Mouse (Mus musculus) left cerebral cortex, postnatal 14 days (tissue): Measurements from ENCODE around the gene Zfp597. TPM values are rescaled to one million over a fixed set of nuclear protein-coding genes. Genes with fewer than 3 reads are reported as not detected.
A peak's percentile ranks its signal among the peaks of the same experiment; 100 is the strongest.

Experiments used
- DNase-seq, 2 experiments: peaks; one replicate each; pipeline ENCODE4 v3.0.0; 2021 to 2022; ENCODE audit warnings: low spot score in 2 of 2, mixed read lengths in 1 of 2
- intact Hi-C: fragments of 180-260 bp; cut with DNase I; formaldehyde crosslinking; loops from one replicate; pipeline ENCODE4 v1.15.1; 2025
- long read RNA-seq, 2 experiments: library from polyadenylated mRNA; stranded (forward); transcript quantifications; one replicate each; pipeline ENCODE4 v2.0.0; 2021
- total RNA-seq, 2 experiments: library from RNA; stranded (reverse); gene quantifications; 2 replicates each; pipeline ENCODE4 v1.2.3; 2021

Gene Zfp597
- total RNA-seq, result 10 to 100 TPM; 25.6 to 31.9 TPM
- long read RNA-seq, experiment 1, partial matches to known transcripts, result 4 of 6 reads
- long read RNA-seq, experiment 1, other reads (novel, unspliced or antisense), result 0 of 6 reads
- long read RNA-seq, experiment 2, full-length matches to known transcripts, result 8 of 11 reads
- long read RNA-seq, experiment 2, partial matches to known transcripts, result 0 of 11 reads
- long read RNA-seq, experiment 2, other reads (novel, unspliced or antisense), result 3 of 11 reads

DNA sequence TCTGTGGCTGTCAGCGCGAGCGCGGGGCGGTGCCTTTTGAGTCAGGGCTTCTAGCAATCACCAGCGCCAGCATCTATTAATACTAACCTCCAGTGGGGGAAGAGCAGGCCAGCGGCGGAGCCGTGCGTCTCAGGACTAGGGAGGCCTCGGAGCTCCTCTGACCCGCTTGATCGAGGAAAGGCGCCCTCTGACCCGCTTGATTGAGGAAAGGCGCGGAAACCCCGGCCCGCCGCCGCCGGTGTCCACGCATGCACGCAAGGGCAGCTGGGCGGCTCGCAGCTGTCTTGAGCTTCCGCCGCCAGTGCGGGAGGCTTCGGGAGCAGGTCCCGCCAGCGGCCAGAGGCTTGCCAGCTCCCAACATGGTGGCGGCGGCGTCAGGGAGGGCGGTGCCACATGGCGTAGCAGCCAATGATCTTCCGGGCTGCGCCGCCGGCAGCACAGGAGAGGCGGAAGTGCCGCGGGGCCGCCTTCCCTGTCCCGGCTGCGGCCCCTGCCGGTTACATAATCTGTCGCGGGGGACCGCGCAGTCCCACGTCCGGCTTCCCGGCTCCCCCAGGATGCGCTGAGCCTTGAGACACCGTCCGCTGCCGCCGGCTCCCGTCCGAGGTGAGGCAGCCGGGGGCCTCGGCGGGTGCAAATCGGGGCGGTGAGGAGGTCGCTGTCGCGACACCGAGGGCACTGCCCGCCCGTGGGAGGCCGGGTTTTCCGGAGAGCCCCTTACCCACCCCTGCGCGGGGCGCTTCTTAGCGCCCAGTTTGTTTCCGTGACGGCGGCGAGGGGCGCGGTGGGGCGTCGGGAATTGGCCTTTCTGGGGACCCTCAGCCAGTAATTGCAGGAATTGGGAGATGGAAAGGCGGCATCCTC is at the start of gene Zfp597, which contains the start of gene Gm20695:
Gene Zfp597 (minus strand): TSS at position 361 of the 864 bp plus-strand sequence.
Gene Gm20695 (plus strand): TSS at position 448 of the 864 bp plus-strand sequence.
- DNase-seq, result peak; percentile 92 to 96

DNA sequence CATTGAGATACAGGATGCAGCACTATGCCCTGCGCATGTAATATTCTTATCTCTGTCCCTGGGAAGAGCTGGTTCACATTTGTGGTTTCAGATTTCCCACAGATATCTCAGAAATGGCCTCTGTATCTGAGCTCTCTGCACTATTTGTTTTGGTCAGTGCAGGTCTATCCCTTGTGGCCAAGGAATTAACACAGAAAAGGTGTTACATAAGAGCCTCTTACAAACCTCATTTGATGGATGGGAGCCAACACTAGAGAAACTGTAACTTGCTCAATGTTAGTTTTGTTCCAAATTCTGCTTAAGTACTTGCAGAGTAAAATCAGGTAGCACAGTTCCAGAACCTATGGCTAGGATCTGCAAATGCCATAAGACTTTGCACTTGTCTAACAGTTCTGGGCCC is 49.7 kb upstream of the Zfp597 start:
- no peak for DNase-seq
- intact Hi-C loops, result no loop called here

More for the DNA sequence above, at the start of gene Zfp597, which contains the start of gene Gm20695:
- intact Hi-C loops, result loop anchor here (1.0 kb wide), 1 partner anchor 24 kb away; the partner anchor contains the start of genes 1700037C18Rik and Cluap1

DNA sequence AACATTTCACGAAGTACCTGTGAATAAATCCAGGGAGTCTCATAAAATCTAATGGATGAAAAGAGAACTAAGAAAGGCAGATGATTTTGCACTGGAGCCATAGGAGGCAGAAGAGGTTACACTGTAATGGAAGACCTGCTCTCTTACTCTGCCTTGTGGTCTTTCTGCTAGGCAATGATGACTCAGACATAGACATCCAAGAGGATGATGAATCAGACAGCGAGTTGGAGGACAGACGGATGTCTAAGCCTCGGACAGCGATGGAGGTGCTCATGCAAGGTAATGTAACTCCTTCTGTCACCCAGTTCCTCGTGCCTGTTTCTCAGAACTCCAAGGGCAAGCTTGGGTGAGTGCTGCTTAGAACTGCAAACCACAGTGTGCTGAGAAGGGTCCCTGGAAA is 49.2 kb upstream of the Zfp597 start:
- intact Hi-C loops, result no loop called here

DNA sequence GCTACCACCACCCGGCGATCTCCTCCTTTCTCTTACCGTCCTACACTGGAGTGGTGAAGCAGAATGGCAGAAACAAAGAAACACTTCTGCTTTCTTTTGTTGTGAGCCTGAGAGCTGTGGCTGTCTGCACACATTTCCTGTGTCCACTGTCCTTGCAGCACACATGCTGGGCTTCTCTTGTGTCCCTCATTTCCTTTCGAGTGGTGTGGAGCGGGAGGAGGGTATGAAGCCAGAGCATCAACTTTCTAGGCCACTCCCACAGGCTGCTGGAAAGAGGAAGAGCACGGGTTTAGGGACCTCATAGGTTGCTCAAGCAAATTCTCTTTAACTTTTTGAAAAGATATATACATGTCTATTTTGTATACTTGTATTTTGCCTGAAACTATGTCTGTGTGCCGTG is 44.8 kb upstream of the Zfp597 start:
- intact Hi-C loops, result no loop called here
- DNase-seq, result peak in 1 of 2 experiments; percentile 25

More for the DNA sequence above, 49.2 kb upstream of the Zfp597 start:
- DNase-seq, result no peak

DNA sequence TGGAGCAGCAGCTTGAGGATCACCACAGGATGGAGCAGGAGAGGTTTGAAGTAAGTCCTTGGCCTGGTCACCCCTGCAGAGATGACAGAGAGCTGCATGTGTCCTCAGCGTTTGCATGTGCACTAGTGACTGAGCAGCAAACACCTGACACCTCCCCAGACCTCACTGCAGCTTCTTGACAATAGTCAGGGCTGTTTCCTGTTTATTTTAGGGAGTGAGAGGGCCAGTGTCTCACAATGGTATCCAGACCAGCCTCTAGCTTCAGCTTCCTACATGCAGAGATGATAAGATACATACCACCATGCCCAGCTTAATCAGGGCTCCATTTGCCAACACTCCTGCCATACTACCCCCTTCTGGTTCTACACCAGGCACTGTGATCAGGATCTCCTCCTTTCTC is 44.2 kb upstream of the Zfp597 start:
- DNase-seq, result no peak
- intact Hi-C loops, result no loop called here

DNA sequence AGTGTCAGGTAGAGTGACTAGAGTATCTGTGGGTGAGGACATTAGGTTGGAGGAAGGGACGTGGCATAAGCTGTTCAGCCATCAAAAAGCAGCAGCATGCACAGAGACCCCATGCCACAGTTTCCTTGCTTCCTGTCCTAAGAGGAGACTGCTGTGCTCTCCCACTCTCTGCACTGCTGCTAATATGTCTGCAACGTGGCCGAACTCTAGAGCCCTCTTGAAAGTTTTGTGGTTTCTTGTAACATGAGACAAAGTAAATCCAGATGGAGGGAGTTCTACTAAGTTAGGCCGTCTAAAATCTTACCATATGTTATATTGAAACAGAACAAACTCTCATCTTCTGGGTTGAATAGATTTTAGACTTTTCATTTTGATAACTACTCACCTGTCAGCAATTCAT is 39.6 kb upstream of the Zfp597 start:
- no peak for DNase-seq
- intact Hi-C loops, result loop anchor here (5.0 kb wide), 1 partner anchor 58 kb away; no protein-coding TSS in a partner anchor

DNA sequence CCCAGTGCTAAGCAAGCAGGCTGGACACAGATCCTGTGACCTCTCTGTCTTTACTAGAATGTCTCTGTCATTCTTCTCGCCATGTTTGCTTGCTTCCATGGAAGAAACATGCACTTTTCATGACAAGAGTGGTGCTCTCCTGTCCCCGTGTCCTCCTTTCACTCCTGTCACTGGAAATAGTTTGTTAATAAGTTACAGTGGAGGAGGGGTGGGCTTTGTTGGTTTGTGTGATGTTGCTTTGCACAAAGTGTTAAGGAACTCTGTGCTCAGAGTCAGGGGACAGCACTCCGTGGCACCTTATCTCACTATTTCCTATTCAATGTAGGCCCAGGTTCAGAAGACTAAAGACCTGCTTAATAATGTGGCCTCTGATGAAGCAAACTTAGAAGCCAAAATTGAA is 39.2 kb upstream of the Zfp597 start:
- intact Hi-C loops, result loop anchor here (5.0 kb wide), 1 partner anchor 59 kb away; no protein-coding TSS in a partner anchor
- DNase-seq, result no peak

DNA sequence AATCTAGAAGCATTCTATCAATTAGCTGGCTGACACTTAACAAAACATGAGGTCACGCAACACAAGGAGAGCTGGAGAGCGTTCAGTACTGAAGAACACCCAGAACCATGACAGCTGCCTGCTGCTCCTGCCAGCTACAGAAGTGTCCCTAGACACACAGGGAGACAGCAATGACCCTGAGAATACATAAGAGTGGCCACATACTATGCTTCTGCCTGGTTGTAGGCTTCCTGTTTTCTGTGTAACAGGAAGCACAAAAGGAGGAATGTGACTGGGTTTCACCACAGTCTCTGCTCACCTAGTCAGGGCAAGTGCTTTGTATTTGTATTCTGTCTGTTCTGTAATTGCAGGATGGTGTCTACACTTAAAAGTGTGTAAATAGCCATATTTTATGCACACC is 36.4 kb upstream of the Zfp597 start:
- no peak for DNase-seq
- intact Hi-C loops, result loop anchor here (5.0 kb wide), 1 partner anchor 62 kb away; no protein-coding TSS in a partner anchor

DNA sequence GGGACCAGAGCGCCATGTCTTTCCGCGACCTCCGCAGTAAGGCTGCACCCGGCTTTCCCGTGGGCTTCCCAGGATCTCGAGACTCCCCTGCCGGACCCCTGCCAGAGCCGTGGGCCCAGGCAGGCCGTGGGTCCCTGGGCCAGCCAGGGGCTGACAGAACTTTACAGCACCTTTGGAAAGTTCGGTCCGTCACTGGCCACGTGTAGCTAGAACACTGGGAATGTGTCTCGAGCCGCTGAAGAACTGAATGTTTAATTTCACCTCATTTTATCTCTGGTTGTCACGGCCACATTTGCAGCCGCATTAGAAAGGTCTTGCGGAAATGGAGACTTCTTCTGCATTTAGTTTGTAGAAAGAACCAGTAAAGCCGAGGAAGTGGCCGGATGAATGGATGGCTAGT is 24.8 kb upstream of the Zfp597 start:
- intact Hi-C loops, result loop anchor here (10.0 kb wide), 1 partner anchor 164 kb away; the partner anchor contains the start of gene Zfp263
- no peak for DNase-seq

DNA sequence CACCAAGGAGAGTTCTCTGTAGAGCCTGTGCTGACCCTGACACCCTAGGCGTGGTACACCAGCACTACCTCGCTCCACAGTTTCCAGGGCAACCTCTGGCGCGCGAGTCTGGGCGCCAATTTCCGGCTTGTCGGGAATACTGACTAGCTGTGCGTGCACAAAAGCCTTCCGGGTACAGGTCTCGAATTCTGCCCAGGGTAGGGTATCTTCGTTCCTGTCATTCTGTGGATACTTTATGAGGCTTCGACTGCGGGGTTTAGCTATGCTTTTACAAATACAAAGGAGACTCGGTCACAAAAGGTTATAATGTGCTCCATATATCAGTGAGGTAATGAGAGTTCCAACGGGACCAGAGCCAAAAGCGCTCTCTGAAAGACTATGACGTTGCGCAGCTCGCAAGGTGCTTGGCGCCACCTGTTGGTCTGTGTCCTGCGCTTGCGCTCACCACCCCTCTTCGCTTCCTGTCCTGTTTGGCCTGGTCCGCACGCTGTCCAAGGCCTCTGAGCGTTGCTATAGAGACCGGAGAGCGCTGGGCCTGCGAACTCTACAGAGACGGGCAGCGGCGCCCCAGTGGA is 24.3 kb upstream of the Zfp597 start, which contains the start of the genes 1700037C18Rik and Cluap1:
Gene 1700037C18Rik (minus strand): TSS at position 153 of the 575 bp plus-strand sequence.
Gene Cluap1 (plus strand): TSS at position 265 of the 575 bp plus-strand sequence.
- intact Hi-C loops, result loop anchor here (1.0 to 10.0 kb wide), 2 partner anchors 24 to 164 kb away; partner anchors contain the start of genes Gm20695, Zfp263 and Zfp597
- DNase-seq, result peak; percentile 95 to 96

DNA sequence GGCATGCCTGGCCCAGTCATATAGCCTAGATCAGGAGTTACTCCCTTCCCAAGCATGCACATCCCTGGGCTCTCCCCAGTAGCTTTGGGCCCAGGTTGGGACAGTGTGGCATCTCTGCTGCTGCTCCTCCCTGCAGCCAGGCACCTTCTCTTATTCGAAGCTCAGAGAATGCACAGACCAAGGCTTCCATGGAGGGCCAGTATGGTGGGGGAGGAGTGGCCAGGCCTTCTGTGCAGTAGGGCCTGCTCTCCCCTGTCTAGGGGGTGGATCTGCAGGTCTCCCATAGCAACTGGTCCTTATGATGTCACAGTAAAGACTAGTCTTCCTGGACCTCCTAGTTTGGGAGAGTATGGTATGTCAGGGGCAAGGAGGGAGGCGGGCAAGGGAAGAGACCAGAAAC is 23.1 kb upstream of the Zfp597 start:
- intact Hi-C loops, result loop anchor here (10.0 kb wide), 1 partner anchor 163 kb away; the partner anchor contains the start of gene Zfp263

DNA sequence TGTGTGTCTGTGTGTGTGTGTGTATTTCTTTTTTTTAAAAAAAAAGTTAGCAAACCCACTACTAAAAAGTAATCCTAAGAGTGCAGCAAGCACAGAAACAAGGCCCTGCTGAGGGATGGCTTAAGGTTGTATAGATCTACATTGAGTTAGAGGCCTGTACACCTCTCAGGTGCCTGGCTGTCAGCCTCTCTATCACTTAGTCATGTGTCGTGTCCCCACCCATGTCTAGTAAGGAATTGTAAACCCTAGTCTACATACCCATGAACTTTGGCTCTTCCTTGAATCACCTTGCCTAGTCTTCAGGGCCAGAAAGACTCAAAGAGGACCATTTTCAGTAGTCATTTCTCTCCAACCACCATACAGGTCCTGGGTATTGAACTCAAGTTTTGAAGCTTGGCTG is 12.2 kb upstream of the Zfp597 start:
- DNase-seq, result no peak
- intact Hi-C loops, result no loop called here

More for the DNA sequence above, 23.1 kb upstream of the Zfp597 start:
- DNase-seq, result no peak

DNA sequence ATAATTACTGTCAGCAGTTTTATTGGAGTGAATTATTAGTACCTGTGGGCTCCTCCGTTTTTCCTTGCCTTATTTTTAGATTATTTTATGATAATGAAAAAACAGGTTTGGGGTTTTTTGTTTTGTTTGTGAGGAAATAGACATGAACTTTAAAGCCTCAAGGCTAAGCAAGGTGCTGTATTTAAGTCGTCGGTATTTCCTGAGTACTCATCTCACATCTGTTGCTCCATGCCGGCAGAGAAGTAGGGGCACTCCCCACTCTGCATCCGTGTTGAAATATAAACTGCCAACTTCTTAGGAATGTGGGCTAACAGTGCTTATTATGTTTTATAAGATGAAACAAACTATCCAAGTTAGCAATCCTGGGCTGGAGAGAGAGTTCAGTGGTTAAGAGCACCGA is 11.7 kb upstream of the Zfp597 start:
- no peak for DNase-seq
- intact Hi-C loops, result no loop called here

DNA sequence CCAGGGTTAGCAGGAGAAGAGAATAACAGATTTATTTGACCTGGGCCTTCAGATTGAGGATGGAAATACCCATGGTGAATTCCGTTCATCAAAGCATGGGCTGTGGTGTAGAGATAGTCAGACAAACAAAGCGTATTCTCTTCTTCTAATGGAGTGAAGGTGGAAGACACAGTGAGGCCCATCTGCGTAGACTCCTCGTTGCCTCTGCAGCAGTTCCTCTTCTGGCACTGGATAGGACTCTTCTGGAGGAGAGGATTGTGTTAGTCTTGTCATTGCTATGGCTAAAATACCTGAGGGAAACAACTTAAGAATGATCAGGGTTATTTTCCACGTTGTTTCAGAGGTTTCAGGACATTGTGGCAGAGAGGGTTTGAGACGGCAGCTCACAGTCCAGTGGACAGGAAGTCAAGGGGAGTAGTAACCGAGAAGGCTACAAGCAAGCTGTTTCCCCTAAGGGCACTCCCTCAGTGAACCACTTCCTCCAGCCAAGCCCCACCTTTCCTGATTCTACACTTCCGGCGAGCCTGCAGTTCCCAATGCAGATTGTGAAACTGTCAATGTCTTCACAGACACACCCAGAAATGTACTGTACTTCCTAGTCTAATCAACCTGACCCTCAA is 10.9 kb upstream of the Zfp597 start:
- DNase-seq, result no peak
- intact Hi-C loops, result no loop called here

DNA sequence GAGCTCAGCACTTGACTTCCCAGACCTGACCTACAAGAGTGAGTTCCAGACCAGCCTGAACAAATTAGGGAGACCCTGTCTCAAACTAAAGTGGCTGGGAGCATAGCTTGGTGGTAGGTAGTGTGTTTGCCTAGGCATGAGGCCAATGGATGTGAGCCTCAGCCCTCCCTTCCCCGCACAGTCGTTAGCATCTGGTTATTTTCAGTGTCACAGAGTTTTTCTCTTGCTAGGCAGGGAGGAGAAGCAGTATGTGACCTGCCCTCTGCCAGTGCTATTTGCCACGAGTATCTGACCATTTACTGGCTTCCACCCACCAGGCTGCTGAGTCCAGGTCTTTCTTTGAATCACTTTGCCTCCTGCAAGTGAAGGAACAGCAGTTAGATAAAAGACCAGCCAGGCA is 9.4 kb upstream of the Zfp597 start:
- no peak for DNase-seq
- intact Hi-C loops, result no loop called here

DNA sequence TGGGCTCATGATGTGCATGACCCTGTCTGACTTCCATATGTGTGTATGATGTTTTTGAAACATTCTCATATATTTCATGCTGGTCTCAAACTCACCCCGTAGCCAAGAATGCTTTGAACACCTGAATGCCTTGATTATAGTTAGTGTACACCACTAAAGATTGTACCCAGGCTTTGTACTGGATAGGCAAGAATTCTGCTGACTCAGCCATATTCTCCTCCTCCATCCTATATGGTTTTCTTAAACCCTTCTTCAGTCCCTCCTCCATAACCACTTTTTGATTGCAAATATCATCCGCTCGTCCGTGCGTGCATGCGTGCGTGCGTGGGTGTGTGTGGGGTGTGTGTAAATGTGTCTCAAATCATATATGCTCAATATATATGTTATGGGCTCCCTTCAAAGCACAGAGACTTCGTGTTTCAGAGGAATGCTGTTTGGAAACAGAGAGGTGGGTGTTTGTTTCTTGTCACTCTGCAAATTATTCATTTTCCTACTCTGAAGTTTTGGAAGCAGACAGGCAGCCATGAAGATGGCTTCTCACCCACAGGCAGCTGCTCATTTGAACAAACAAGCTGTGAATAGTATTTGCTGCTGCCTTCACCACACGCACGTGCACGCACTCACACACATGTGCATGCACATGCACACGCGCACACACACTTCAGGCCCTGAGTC is 7.4 kb upstream of the Zfp597 start:
- intact Hi-C loops, result no loop called here
- DNase-seq, result peak in 1 of 2 experiments; percentile 54

DNA sequence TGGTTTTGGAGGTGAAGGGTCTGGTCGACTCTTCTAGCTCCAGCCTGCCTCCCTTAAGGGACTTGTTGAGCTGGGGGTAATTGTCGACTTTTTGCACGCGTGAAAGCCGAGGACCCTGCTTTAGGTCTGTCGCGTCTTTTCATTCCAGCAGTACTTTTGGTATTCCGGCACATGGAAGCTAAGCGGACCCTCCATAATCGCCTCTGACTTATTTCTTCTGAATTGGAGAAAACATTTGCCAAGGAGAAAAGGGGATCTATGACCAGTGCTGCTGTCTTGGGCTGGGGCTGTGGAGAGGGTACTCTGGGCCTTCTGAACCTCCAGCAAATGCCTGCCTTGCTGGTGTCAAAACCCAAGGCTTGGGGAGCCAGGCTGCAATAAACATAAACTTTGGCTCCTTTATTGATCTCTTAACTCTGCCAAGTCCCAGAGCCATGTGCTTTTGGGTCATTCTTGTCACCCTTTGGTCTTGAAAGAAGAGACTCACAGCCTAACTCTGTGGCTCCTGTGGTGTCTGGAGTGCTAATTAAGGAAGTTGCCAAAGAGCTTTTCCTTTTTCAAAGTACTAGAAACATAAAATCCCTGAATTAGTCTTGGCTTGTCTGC is 807 bp upstream of the Zfp597 start:
- intact Hi-C loops, result no loop called here
- DNase-seq, result no peak

DNA sequence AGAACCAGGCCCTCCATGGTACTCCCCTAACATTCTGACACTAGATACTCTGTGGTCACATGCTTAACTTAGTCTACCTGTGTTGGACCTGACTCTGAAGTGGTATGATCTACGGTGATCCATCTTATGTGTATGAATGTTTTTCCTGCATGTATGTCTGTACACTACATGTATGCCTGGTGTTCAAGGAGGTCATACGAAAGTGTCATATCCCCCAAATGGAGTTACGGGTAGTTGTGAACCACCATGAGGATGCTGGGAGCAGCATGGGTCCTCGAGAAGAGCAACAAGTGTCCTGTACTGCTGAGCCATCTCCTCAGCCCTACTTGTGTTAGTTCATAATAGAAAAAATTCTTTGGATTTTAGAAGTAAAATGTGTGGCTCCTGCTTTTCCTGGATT is 8.0 kb downstream of the Zfp597 start:
- intact Hi-C loops, result no loop called here

More for the DNA sequence above, 8.0 kb downstream of the Zfp597 start:
- DNase-seq, result no peak
